Mouse (Mus musculus): ENCODE results near the gene Islr. TPM values are rescaled to one million over a fixed set of nuclear protein-coding genes. Genes with fewer than 3 reads are reported as not detected.
"Not testable (repeated sequence)": the region's sequence is repeated elsewhere in the genome, so short reads cannot be mapped to it uniquely, and the experiment has no call there.

Gene Islr
- total RNA-seq (2021) = 10 to 100 TPM; 10.1 to 15.5 TPM
- long read RNA-seq, transcript Islr-202 (2 exons, 2,076 nt) = major isoform, 8 of 19 reads
- long read RNA-seq, transcript Islr-201 (2 exons, 2,223 nt) = minor isoform, 5 of 19 reads
- long read RNA-seq, partial matches to known transcripts = 1 of 19 reads
- long read RNA-seq, other reads (novel, unspliced or antisense) = 5 of 19 reads

- DNase-seq (ENCODE audit: low spot score in 2 of 2) = peak in 1 of 2 experiments; percentile 71
Measured at GRCm38 (mm10) chr9:58203516-58204447, at the start of gene Islr, which contains the start of gene Islr2. TSS of gene Islr (minus strand) at chr9:58204306. TSS of gene Islr2 (minus strand) at chr9:58204319.

DNA sequence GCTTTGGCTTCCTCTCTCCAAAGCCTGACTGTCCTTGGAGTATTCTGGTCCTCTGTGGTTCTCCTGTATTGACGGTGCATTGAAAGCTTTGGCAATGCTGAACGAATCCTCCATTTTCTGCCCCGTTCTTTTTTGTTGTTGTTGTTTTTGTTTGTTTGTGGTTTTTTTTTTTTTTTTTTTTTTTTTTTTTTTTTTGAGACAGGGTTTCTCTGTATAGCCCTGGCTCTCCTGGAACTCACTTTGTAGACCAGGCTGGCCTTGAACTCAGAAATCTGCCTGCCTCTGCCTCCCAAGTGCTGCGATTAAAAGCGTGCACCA, 49.7 kb upstream of the Islr start:
- DNase-seq (ENCODE audit: low spot score in 2 of 2) = not testable (repeated sequence)

GRCm38 (mm10) chr9:58253033-58253804, 49.1 kb upstream of the Islr start, which contains the start of gene Stoml1:
TSS of gene Stoml1 (plus strand) at chr9:58253164.
- DNase-seq (ENCODE audit: low spot score in 2 of 2) = peak; percentile 88 to 94

DNA sequence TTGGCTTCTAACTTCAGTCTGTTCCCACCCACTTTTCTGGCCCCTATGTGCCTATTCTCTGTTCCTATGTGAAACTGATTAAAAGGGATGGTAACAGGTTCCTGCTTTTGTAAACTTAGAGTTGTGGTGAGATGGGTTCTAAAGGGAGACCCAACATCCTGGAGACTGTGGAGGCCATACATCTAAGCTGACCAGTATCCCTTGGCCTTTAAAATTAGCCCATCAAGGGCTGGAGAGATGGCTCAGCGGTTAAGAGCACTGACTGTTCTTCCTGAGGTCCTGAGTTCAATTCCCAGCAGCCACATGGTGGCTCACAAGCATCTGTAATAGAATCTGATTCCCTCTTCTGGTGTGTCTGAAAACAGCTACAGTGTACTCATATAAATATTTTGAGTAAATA, 46.6 kb upstream of the Islr start:
- DNase-seq (ENCODE audit: low spot score in 2 of 2) = not testable (repeated sequence)

- no peak for DNase-seq (ENCODE audit: low spot score in 2 of 2)
Measured at GRCm38 (mm10) chr9:58250322-58250721, 46.2 kb upstream of the Islr start.

- DNase-seq (ENCODE audit: low spot score in 2 of 2) = peak; percentile 43 to 67
Measured at GRCm38 (mm10) chr9:58249592-58250192, 45.6 kb upstream of the Islr start, which contains the start of gene Pml. TSS of gene Pml (minus strand) at chr9:58249786.

- no peak for DNase-seq (ENCODE audit: low spot score in 2 of 2)
Measured at GRCm38 (mm10) chr9:58248746-58249413, 44.8 kb upstream of the Islr start.

GRCm38 (mm10) chr9:58247064-58247759, 43.1 kb upstream of the Islr start:
- DNase-seq (ENCODE audit: low spot score in 2 of 2) = peak; percentile 69 to 87

DNA sequence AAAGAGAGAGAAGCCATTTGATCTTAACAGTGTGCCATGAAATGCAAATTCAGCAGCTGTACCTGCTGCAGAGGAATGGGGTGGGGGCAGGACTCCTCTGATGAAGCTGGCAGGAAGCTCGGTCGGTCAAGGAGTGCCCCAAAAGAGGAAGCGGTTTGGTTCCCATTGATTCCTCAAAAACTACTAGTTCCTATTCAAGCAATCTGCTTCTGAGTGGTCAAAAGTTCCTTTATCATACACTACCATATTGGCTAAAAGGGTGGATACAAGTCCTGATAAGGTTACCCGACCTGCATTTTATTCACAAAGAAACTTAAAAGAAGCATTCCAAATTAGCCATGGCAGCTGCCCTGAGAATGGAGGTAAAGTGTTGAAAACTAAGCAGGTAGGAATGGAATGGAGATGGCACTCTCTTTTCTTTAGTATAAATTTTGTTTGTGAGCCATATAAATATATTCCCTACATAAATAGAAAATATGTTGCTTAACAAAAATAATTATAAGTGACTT, 42.0 kb upstream of the Islr start:
- no peak for DNase-seq (ENCODE audit: low spot score in 2 of 2)

- DNase-seq (ENCODE audit: low spot score in 2 of 2) = no peak
Measured at GRCm38 (mm10) chr9:58243696-58244095, 39.6 kb upstream of the Islr start.

DNA sequence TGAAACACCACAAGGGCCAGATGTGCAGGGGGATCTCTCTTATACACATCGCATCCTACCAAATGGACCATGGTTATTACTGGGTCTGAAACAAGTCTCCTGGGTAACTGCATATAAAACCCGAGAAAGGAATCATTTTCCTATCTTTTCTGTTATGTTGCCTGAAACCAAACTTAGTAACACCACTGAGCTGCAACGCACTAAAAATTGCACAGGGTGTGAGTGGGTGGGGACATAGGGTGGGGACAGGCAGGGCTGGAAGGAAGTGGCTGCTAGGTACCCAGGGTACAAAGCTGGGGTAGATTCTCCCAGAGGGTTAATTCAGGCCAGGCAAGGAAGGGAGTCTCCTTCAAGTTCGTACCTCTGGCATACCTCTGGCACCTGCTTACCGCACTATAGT, 38.6 kb upstream of the Islr start:
- no peak for DNase-seq (ENCODE audit: low spot score in 2 of 2)

DNA sequence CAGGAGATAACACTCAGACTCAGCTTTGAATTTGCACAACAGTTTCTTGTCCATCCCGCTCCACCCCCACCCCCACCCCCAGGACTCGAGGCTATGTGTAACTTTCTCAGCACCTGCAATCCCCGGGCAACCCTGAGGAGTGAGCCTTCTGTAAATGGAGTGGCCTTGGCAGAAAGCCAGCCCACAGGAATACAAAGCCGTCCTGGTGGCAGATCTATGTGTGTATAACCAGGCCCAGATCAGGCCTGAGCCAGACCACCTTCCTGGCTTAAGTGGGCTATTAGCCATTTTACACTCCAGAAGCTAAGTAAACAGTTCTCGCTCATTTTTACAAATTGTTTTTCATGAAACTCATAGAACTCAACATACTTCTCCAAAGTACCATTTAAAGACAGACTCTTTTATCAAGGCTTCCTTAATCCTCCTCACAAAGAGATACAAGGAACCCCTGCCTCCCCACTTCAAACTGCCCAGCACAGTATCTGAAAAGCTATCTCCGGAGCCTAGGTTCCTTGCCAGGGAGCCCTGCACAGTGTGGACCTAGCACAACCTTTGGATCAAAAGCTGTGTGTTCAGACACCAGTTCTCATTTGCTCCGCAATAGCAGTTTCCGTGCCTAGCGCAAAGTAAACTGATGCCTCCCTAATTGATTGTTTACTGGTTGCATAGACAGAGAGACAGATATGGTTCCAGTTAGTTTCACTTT, 37.8 kb upstream of the Islr start:
- no peak for DNase-seq (ENCODE audit: low spot score in 2 of 2)

- no peak for DNase-seq (ENCODE audit: low spot score in 2 of 2)
Measured at GRCm38 (mm10) chr9:58234502-58235015, 30.5 kb upstream of the Islr start.

DNA sequence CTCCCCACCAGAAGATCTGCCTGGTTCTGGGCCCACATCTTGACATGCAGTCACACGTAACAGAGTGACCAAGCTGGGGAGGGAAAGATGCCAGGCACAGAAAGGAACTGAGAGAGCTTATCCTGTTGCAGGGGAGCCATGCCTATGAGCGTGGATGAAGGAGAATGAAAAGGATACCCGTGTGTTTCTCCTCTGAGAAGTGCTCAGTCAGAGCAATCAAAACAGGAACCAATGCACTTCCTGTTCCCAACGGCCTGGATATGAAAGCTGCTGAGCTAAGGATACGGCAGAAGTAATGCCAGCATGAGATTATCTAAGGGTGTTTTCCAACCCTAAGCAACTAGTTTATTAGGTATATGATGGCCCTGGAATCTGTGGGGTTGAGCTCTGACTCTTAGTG, 28.3 kb upstream of the Islr start:
- no peak for DNase-seq (ENCODE audit: low spot score in 2 of 2)

DNA sequence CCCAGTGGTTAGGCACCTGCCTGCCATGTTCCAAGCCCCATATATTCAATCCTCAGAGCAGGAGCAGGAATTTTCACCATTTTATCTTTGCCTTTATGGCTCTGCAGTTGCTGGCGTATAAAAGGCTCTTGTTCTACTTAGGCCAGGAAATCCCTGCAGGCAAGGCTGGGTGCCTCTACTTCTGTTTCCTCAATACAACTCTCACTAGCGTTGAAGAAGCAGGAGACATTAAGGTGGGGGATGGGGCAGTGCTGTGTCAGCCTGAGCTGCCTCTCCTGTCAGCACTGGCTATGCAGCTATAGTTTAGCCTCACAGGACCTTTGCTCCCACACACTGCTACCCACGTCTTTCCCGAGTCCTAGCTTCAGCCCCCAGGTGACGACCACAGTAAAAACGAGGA, 27.6 kb upstream of the Islr start:
- no peak for DNase-seq (ENCODE audit: low spot score in 2 of 2)

DNA sequence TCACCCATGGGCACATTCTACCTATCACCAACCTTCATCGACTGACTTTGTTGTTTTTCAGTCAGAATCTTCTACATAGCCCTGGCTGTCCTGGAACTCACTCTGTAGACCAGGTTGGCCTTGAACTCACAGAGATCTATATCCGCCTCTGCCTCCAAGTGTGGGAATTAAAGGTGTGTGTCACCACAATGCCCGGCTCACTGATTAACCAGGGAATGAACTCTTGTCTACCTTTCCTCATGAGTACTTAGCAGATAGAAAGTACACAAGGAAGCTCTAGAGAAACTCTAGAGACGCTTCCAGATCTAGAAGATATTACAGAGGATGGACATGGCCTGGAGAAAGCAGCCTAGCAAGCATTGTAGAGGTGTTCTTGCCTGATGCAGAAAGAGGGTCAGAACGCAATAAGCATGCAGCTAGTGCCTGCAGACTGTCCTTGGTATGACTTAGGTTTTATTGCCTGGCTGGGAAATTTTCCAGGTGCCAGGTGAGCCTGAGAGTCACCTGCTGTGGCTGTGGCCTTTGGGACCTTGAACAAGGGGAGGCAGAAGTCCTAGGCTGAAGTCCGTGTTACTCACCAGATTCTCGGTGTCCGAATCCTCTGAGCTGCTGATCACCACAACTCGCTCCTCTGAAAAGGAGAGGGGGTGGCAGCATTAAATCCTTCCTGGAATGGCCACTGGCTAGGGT, 24.8 kb upstream of the Islr start:
- DNase-seq (ENCODE audit: low spot score in 2 of 2) = no peak

GRCm38 (mm10) chr9:58225915-58226913, 22.1 kb upstream of the Islr start:
- peak in 1 of 2 experiments; percentile 59 for DNase-seq (ENCODE audit: low spot score in 2 of 2)
